Mouse (Mus musculus) liver, adult 2 months (tissue): ENCODE results near the gene Rad9b.

Experiments used
- CTCF ChIP-seq: fragments of 200-500 bp; IDR thresholded peaks from 2 replicates; pipeline ENCODE4 v1.5.1; 2011; ENCODE audit warnings: low read depth, low read length, control low read depth
- POLR2A ChIP-seq: fragments of 200-500 bp; IDR thresholded peaks from 2 replicates; pipeline ENCODE4 v1.6.1; 2011; ENCODE audit warnings: low read length, control low read depth; ENCODE audit not compliant: insufficient read depth; ENCODE audit errors: extremely low read depth

DNA sequence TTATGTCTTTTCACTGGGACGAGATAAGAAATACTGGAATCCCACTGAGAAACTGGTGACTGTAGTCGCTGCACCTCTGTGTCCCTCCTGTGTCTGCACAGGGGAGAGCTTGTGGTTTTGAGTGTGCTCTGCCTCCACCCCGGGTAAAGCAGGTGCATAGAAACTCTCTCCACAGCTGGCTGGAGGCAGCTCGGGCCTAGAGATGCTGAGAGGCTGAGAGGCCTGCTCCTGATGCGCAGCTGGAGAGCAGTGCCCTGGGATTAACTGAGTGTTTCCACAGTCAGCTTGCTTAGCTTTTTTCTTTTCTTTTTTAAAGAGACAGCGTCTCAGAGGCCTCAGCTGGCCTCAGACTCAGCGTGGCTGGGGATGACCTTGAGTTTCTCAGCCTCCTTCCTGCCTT, 42.3 kb downstream of the Rad9b start:
- TF ChIP-seq CTCF (no peak), POLR2A (no peak)
